Mouse (Mus musculus): ENCODE measurements around the gene Gm44805. TPM values are rescaled to one million over a fixed set of nuclear protein-coding genes. Genes with fewer than 3 reads are reported as not detected.

The Gm44805 gene
- total and polyA plus RNA-seq, 3 experiments, result not detected

DNA sequence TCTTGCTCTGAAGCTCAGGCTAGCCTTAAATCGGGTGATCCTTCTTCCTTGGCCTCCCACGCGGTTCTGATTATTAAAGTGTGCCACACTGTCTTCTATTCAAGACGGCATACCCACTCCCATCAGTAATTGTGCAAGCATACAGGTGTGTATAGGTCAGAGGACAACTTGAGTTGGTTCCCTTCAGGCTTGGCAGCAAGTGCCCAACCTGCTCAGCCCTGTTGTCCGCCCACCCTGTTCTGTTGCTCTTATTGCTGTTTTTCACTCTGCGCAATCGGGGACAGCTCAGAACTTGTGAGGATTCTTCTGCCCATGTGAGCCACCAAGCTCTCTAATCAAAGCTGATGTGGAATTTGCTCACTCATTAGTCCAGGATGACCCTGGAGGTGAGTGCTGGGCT is 24.0 kb upstream of the Gm44805 start:
- H3K36me3 ChIP-seq (replicated peaks in 1 of 2; ENCODE audit: control insufficient read depth in 1 of 2, insufficient read depth in 1 of 2, low read length in 1 of 2), result peaks cover 67 to 87% of the 10 kb centered on the region in 2 experiments
- H3K4me1 ChIP-seq (ENCODE audit: control insufficient read depth in 1 of 2, insufficient read depth in 2 of 2), result peaks cover 5 to 18% of the 10 kb centered on the region in 2 experiments; a peak in 3 of 4 replicates
- no peak for DNase-seq (ENCODE audit: extremely low read depth)
- H3K4me2 ChIP-seq (ENCODE audit: insufficient read depth, low read depth, poor library complexity, severe bottlenecking), result no peak overlapping the region
- H3K9ac ChIP-seq (ENCODE audit: insufficient read depth, low read depth), result no peak overlapping the region
- H3K4me3 ChIP-seq (replicated peaks in 1 of 3; ENCODE audit: low read depth in 2 of 3, low read length in 2 of 3, poor library complexity in 1 of 3), result no peak overlapping the region
- H3K27ac ChIP-seq (ENCODE audit: insufficient read depth, low read depth), result no peak overlapping the region
- in situ Hi-C loops (cut with MboI; ENCODE audit: low pct_ligation_motif_present, low pct_unique_long_range_greater_than_20kb, low sequenced_read_pairs) (no loop called here), dilution Hi-C loops (cut with MboI; ENCODE audit: extremely low pct_ligation_motif_present, extremely low pct_unique_long_range_greater_than_20kb, low sequenced_read_pairs) (no loop called here)
- no peaks in the 10 kb centered on the region for H3K27me3 ChIP-seq (replicated peaks)
- H3K9me3 ChIP-seq (replicated peaks; ENCODE audit: low read length), result no peaks in the 10 kb centered on the region
- no peak for TF ChIP-seq MAFK (IDR thresholded peaks at IDR 0.05; ENCODE audit: insufficient replicate concordance, low read length)
- TF ChIP-seq MXI1 (IDR thresholded peaks at IDR 0.05; ENCODE audit: low read depth, low read length), result no peak
- no peak for TF ChIP-seq JUN (IDR thresholded peaks at IDR 0.05; ENCODE audit: insufficient read depth, low read depth, low read length)
- TF ChIP-seq EP300 (IDR thresholded peaks at IDR 0.05; ENCODE audit: low read length), result no peak
- no peak for TF ChIP-seq POLR2A (IDR thresholded peaks at IDR 0.05; ENCODE audit: low read depth, low read length)
- no peak for TF ChIP-seq USF1 (IDR thresholded peaks at IDR 0.05; ENCODE audit: low read depth, low read length)
- TF ChIP-seq BHLHE40 (IDR thresholded peaks at IDR 0.05; ENCODE audit: low read depth, low read length), result no peak
- no peak for TF ChIP-seq RCOR1 (conservative IDR thresholded peaks at IDR 0.05; ENCODE audit: low read depth, low read length)
- TF ChIP-seq JUND (conservative IDR thresholded peaks at IDR 0.05; ENCODE audit: low read depth, low read length), result no peak
- TF ChIP-seq RAD21 (IDR thresholded peaks at IDR 0.05; ENCODE audit: low read depth, low read length), result no peak
- no peak for TF ChIP-seq MAX (IDR thresholded peaks at IDR 0.05; ENCODE audit: low read length)
- no peak for TF ChIP-seq ZMIZ1 (IDR thresholded peaks at IDR 0.05; ENCODE audit: low read depth, low read length)
- TF ChIP-seq CTCF (conservative IDR thresholded peaks at IDR 0.05 in 1 of 2, IDR thresholded peaks at IDR 0.05 in 1 of 2; ENCODE audit: low read depth in 2 of 2, low read length in 2 of 2), result no peak
- no peak for TF ChIP-seq UBTF (IDR thresholded peaks at IDR 0.05; ENCODE audit: low read depth, low read length)
- no peak for TF ChIP-seq CHD2 (IDR thresholded peaks at IDR 0.05; ENCODE audit: low read length)
- no peak for TF ChIP-seq NRF1 (IDR thresholded peaks at IDR 0.05; ENCODE audit: low read depth, low read length)
- no peak for TF ChIP-seq USF2 (conservative IDR thresholded peaks at IDR 0.05; ENCODE audit: low read depth, low read length)
- TF ChIP-seq MEF2A (IDR thresholded peaks at IDR 0.05; ENCODE audit: borderline replicate concordance, low read depth, low read length), result no peak
- no peak for TF ChIP-seq ELF1 (IDR thresholded peaks at IDR 0.05; ENCODE audit: low read depth, low read length)
- no peak for TF ChIP-seq E2F4 (IDR thresholded peaks at IDR 0.05; ENCODE audit: insufficient replicate concordance, low read depth, low read length)
- no peaks in the 10 kb centered on the region for H3K79me2 ChIP-seq (replicated peaks; ENCODE audit: control insufficient read depth, extremely low read depth, insufficient read depth, poor library complexity, severe bottlenecking)

DNA sequence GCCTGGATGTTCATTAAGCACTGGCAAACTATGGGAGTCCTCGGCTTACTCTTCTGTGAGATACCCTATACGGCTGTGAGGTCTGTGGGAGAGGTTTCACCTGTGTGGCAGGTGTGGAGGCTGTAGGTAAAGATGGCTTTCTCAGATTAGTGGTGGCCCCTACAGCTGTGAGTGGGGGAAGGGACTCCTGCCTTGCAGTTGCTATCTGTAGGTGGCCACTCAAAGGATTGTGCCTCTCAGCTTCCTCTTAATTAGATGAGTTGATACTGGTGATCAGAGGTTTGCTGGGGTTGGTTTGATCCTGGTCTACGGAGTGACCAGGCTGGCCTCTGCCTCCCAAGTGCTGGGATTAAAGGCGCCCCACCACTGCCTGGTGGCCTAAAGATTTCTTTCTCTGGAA is 23.3 kb upstream of the Gm44805 start:
- Histone ChIP-seq H3K27me3 (replicated peaks) (no peaks in the 10 kb centered on the region), H3K27ac (ENCODE audit: insufficient read depth, low read depth) (no peak overlapping the region), H3K4me3 (replicated peaks in 1 of 3; ENCODE audit: low read depth in 2 of 3, low read length in 2 of 3, poor library complexity in 1 of 3) (no peak overlapping the region), H3K36me3 (replicated peaks in 1 of 2; ENCODE audit: control insufficient read depth in 1 of 2, insufficient read depth in 1 of 2, low read length in 1 of 2) (peaks cover 62 to 83% of the 10 kb centered on the region in 2 experiments), H3K4me2 (ENCODE audit: insufficient read depth, low read depth, poor library complexity, severe bottlenecking) (no peak overlapping the region), H3K9me3 (replicated peaks; ENCODE audit: low read length) (no peaks in the 10 kb centered on the region), H3K79me2 (replicated peaks; ENCODE audit: control insufficient read depth, extremely low read depth, insufficient read depth, poor library complexity, severe bottlenecking) (no peaks in the 10 kb centered on the region), H3K4me1 (ENCODE audit: control insufficient read depth in 1 of 2, insufficient read depth in 2 of 2) (peaks cover 6 to 26% of the 10 kb centered on the region in 2 experiments; a peak in 3 of 4 replicates), H3K9ac (ENCODE audit: insufficient read depth, low read depth) (no peak overlapping the region)
- in situ Hi-C loops (cut with MboI; ENCODE audit: low pct_ligation_motif_present, low pct_unique_long_range_greater_than_20kb, low sequenced_read_pairs) (no loop called here), dilution Hi-C loops (cut with MboI; ENCODE audit: extremely low pct_ligation_motif_present, extremely low pct_unique_long_range_greater_than_20kb, low sequenced_read_pairs) (no loop called here)
- TF ChIP-seq CHD2 (IDR thresholded peaks at IDR 0.05; ENCODE audit: low read length), result no peak
- no peak for TF ChIP-seq KAT2A (IDR thresholded peaks at IDR 0.05; ENCODE audit: insufficient replicate concordance, low read length)
- no peak for TF ChIP-seq USF2 (conservative IDR thresholded peaks at IDR 0.05; ENCODE audit: low read depth, low read length)
- no peak for TF ChIP-seq GABPA (IDR thresholded peaks at IDR 0.05; ENCODE audit: insufficient replicate concordance, low read depth, low read length)
- no peak for TF ChIP-seq UBTF (IDR thresholded peaks at IDR 0.05; ENCODE audit: low read depth, low read length)
- no peak for TF ChIP-seq MAFK (IDR thresholded peaks at IDR 0.05; ENCODE audit: insufficient replicate concordance, low read length)
- TF ChIP-seq POLR2A (IDR thresholded peaks at IDR 0.05; ENCODE audit: low read depth, low read length), result no peak
- TF ChIP-seq JUN (IDR thresholded peaks at IDR 0.05; ENCODE audit: insufficient read depth, low read depth, low read length), result no peak
- no peak for TF ChIP-seq JUND (conservative IDR thresholded peaks at IDR 0.05; ENCODE audit: low read depth, low read length)
- TF ChIP-seq TCF12 (IDR thresholded peaks at IDR 0.05; ENCODE audit: low read depth, low read length), result no peak
- DNase-seq (ENCODE audit: extremely low read depth), result no peak
